Mouse (Mus musculus) embryonic facial prominence, embryonic 10.5 days (tissue): ENCODE data around the gene Bri3bp. TPM values are rescaled to one million over a fixed set of nuclear protein-coding genes. Genes with fewer than 3 reads are reported as not detected.
A peak's percentile ranks its signal among the peaks of the same experiment; 100 is the strongest.
"Not testable (repeated sequence)": the region's sequence is repeated elsewhere in the genome, so short reads cannot be mapped to it uniquely, and the experiment has no call there.

Experiments
- DNase-seq: peaks from one replicate; pipeline ENCODE4 v3.0.0-alpha.2; 2017; ENCODE audit warnings: low spot score
- H3K27ac ChIP-seq: fragments of 300-500 bp; sonication (generic); replicated peaks from 2 replicates; pipeline ENCODE4 v1.5.1; 2016; ENCODE audit warnings: mild to moderate bottlenecking
- H3K27me3 ChIP-seq: fragments of 300-500 bp; sonication (generic); replicated peaks from 2 replicates; pipeline ENCODE4 v1.6.1; 2016; ENCODE audit warnings: low read depth, mild to moderate bottlenecking; ENCODE audit not compliant: poor library complexity, severe bottlenecking
- H3K36me3 ChIP-seq: fragments of 300-500 bp; sonication (generic); replicated peaks from 2 replicates; pipeline ENCODE4 v1.6.1; 2016; ENCODE audit warnings: mild to moderate bottlenecking, moderate library complexity
- H3K4me1 ChIP-seq: fragments of 300-500 bp; sonication (generic); 2 replicates; pipeline ENCODE4 v1.6.1; 2016
- H3K4me3 ChIP-seq: fragments of 300-500 bp; sonication (generic); 2 replicates; pipeline ENCODE4 v1.5.1; 2016; ENCODE audit warnings: mild to moderate bottlenecking, moderate library complexity
- H3K9me3 ChIP-seq: fragments of 300-500 bp; sonication (generic); 2 replicates; pipeline ENCODE4 v1.6.1; 2016; ENCODE audit warnings: mild to moderate bottlenecking
- WGBS: fragments of 180-500 bp; shearing (Covaris S2); methylation state at CpG from one replicate; pipeline ENCODE4 v1.1.7; 2016; 5-methylcytosine and 5-hydroxymethylcytosine counted together
- polyA plus RNA-seq: library from polyadenylated mRNA; unstranded; fragments of >200 nt; fragmentation: Nextera tagmentation; extraction: Ambion mirVana; gene quantifications from 2 replicates; pipeline ENCODE4 v1.2.1, GENCODE M21; 2016

The Bri3bp gene
- polyA plus RNA-seq, 1 experiment from 2014 or later, result 50.9 TPM

DNA sequence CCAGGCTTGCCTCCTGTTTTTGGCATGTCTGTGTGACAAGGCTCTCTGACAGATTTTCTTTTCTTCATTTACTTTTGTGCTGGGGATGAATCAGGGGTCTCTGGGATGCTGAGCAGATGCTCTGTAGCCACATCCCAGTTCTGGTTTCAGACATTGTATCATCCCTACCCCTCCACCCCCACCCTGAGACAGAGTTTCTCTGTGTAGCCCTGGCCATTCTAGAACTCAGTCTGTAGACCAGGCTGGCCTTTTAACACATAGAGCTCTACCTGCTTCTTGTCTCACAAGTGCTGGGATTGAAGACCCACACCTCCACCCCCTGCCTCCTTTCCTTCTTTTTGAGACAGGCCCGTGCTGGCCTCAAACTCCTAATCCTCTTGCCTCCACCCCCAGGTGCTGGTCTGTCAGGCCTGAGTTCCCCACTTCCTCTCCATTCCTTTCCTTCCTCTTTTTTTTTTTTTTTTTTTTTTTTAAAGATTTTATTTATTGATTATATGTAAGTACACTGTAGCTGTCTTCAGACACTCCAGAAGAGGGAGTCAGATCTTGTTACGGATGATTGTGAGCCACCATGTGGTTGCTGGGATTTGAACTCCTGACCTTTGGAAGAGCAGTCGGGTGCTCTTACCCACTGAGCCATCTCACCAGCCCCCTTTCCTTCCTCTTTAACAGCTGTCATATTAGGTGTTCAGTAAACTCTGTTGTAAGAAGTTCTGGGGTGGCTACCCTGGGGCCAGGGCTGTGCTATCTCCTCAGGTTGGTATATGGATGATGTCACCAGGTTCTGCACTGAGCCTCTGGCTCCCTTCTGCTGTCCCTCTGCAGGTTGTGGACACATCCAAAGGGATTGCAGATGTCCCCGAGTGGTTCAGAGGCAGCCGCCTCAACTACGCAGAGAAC is 42.6 kb downstream of the Bri3bp start:
- 77% methylated on average over 6 of the region's 6 CpGs for WGBS
- Histone ChIP-seq H3K27ac (no peak overlapping the region), H3K4me1 (peaks cover 25% of the 10 kb centered on the region), H3K4me3 (no peak overlapping the region), H3K27me3 (no peaks in the 10 kb centered on the region), H3K9me3 (no peaks in the 10 kb centered on the region), H3K36me3 (peaks cover 86% of the 10 kb centered on the region)
- DNase-seq, result no peak

DNA sequence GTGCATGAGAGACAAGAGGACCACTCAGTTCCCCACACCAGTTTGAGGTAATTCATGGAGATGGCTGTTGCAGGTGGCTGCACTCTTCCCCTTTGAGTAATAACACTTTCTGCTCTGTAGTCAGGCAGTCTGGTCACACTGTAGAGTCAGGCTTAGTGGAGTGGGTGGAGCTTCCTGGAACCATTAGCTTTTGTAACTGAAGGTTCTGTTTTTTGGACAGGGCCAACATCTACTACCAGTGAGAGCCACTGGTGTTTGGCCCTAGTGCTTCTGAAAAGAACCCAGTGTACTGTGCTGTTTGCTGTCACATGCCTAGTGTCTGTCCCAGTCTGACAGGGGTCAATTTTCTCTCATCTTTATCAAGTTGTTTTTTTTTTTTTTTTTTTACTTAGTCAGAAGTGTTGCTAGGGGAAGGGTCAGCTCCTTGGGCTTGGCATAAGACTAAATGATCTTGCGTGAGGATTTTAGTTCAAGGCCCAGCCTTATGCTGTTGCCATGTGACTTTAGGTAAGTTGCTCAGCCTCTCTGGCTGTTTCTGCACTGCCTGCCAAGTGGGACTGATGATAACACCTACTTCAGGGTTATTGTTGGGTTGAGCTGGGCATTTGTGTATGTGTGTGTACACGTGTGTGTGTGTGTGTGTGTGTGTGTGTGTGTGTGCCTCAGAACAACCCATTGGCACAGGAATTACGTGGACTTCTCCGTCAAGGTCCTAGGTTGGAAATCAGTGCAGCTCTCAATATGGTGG is 43.8 kb downstream of the Bri3bp start:
- no peak overlapping the region for H3K27ac ChIP-seq
- DNase-seq, result no peak
- no peaks in the 10 kb centered on the region for H3K27me3 ChIP-seq
- H3K4me3 ChIP-seq, result no peak overlapping the region
- H3K36me3 ChIP-seq, result peaks cover 87% of the 10 kb centered on the region
- peaks cover 20% of the 10 kb centered on the region for H3K4me1 ChIP-seq
- no peaks in the 10 kb centered on the region for H3K9me3 ChIP-seq
- WGBS, result 92% methylated on average over 4 of the region's 4 CpGs

DNA sequence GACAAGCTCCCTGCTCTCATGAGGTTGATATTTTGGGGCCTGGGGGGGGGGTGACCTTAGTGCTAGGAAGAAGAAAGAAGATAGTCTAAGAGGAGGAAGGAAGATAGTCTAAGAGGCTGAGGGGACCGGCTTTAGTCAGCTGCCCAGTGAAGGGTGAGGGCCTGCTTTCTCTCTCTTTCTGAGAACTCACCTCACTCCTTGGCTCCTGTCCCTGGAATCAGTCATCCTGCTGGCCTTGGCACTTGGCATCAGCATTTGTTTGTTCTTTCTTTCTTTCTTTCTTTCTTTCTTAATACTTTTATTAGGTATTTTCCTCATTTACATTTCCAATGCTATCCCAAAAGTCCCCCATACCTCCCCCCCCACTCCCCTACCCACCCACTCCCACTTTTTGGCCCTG is 44.7 kb downstream of the Bri3bp start:
- Histone ChIP-seq H3K4me1 (peaks cover 13% of the 10 kb centered on the region), H3K4me3 (no peak overlapping the region), H3K27ac (no peak overlapping the region), H3K27me3 (no peaks in the 10 kb centered on the region), H3K36me3 (peaks cover 87% of the 10 kb centered on the region), H3K9me3 (no peaks in the 10 kb centered on the region)
- no peak for DNase-seq
- 92% methylated on average over 1 of the region's 1 CpGs for WGBS

GRCm38 (mm10) chr5:125487375-125488115 is 46.2 kb downstream of the Bri3bp start:
- no peak for DNase-seq
- Histone ChIP-seq H3K27me3 (no peaks in the 10 kb centered on the region), H3K4me1 (peaks cover 13% of the 10 kb centered on the region), H3K36me3 (peaks cover 88% of the 10 kb centered on the region), H3K27ac (peak overlapping the region; percentile 55), H3K4me3 (no peak overlapping the region), H3K9me3 (no peaks in the 10 kb centered on the region)
- WGBS, result 75% methylated on average over 11 of the region's 11 CpGs

DNA sequence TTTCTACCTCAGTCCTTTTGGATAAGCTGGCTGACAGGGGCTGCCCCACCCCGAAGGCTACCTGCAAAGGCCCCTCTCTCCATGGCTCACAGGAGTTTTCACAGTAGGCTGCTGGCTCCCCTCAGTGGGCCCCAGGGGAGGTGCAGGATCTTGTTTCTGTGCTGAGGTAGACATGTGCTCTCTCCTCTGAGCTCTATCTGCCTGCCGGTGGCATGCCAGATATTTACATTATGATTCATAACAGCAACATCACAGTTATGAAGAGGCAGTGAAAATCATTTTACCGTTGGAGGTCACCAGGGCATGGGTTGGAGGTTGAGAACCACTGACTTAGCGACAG is 46.7 kb downstream of the Bri3bp start:
- peaks cover 13% of the 10 kb centered on the region for H3K4me1 ChIP-seq
- H3K36me3 ChIP-seq, result peaks cover 88% of the 10 kb centered on the region
- no peak overlapping the region for H3K27ac ChIP-seq
- no peaks in the 10 kb centered on the region for H3K27me3 ChIP-seq
- peak; percentile 34 for DNase-seq
- H3K4me3 ChIP-seq, result no peak overlapping the region
- 75% methylated on average over 4 of the region's 4 CpGs for WGBS
- no peaks in the 10 kb centered on the region for H3K9me3 ChIP-seq

DNA sequence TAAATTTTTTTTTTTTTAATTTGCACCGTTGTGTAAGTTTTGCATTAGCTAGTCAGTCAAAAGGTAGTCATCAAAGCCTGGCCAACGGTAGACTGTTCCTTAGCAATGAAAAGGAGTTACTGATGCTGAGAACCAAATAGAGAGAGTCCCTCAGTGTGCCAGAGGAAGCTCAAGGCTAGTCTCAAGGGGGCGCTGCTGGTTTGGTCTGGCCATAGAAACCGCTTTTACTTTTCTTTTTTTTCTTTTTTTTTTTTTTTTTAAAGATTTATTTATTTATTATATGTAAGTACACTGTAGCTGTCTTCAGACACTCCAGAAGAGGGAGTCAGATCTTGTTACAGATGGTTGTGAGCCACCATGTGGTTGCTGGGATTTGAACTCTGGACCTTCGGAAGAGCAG is 47.6 kb downstream of the Bri3bp start:
- not testable (repeated sequence) for H3K27ac ChIP-seq, DNase-seq, H3K4me3 ChIP-seq, H3K27me3 ChIP-seq, H3K9me3 ChIP-seq
- 90% methylated on average over 5 of the region's 5 CpGs for WGBS
- H3K4me1 ChIP-seq, result peaks cover 13% of the 10 kb centered on the region
- H3K36me3 ChIP-seq, result peaks cover 83% of the 10 kb centered on the region

GRCm38 (mm10) chr5:125491107-125491506 is 49.7 kb downstream of the Bri3bp start:
- WGBS, result 91% methylated on average over 10 of the region's 10 CpGs
- Histone ChIP-seq H3K4me3 (no peak overlapping the region), H3K36me3 (peaks cover 85% of the 10 kb centered on the region), H3K9me3 (no peaks in the 10 kb centered on the region), H3K27me3 (no peaks in the 10 kb centered on the region), H3K27ac (no peak overlapping the region), H3K4me1 (peaks cover 13% of the 10 kb centered on the region)
- no peak for DNase-seq

GRCm38 (mm10) chr5:125492379-125493092 is 51.2 kb downstream of the Bri3bp start:
- no peaks in the 10 kb centered on the region for H3K27me3 ChIP-seq
- no peak overlapping the region for H3K27ac ChIP-seq
- DNase-seq, result no peak
- H3K4me1 ChIP-seq, result peaks cover 8% of the 10 kb centered on the region; the same call in 1 of the 2 replicates
- H3K9me3 ChIP-seq, result no peaks in the 10 kb centered on the region
- WGBS, result 61% methylated on average over 17 of the region's 17 CpGs
- H3K36me3 ChIP-seq, result peaks cover 76% of the 10 kb centered on the region
- H3K4me3 ChIP-seq, result no peak overlapping the region

- Histone ChIP-seq H3K4me3 (no peak overlapping the region), H3K27ac (no peak overlapping the region), H3K9me3 (no peaks in the 10 kb centered on the region), H3K4me1 (peaks cover 6% of the 10 kb centered on the region; the same call in 1 of the 2 replicates), H3K27me3 (no peaks in the 10 kb centered on the region), H3K36me3 (peaks cover 70% of the 10 kb centered on the region)
- DNase-seq, result no peak
- WGBS, result 55% methylated on average over 5 of the region's 5 CpGs
These were observed 51.7 kb downstream of the Bri3bp start for GRCm38 (mm10) chr5:125493093-125493423.

DNA sequence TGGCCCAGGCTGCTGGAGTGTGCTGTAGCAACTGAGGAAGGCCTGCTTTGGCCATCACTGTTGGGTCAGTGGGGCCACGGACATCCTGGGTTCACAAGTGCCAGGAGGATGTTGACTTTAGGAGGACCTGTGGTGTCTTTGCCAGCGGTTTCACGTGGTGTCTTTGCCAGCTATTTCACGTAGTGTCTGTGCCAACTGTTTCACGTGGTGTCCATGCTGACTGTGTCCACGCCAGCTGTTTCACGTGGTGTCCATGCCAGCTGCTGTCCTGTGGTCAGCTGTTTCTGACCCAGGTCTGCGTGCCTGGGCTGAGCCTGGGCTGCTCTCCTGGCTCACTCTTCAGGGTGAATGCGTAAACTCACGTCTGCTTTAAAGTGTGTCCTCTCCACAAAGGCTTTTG is 54.3 kb downstream of the Bri3bp start:
- DNase-seq, result no peak
- Histone ChIP-seq H3K9me3 (no peaks in the 10 kb centered on the region), H3K4me3 (no peak overlapping the region), H3K27me3 (no peaks in the 10 kb centered on the region), H3K27ac (no peak overlapping the region), H3K36me3 (peaks cover 68% of the 10 kb centered on the region), H3K4me1 (peaks cover 3% of the 10 kb centered on the region; the same call in 1 of the 2 replicates)
- WGBS, result 93% methylated on average over 10 of the region's 10 CpGs

- Histone ChIP-seq H3K27ac (no peak overlapping the region), H3K4me3 (no peak overlapping the region), H3K4me1 (peaks cover 7% of the 10 kb centered on the region; the same call in 1 of the 2 replicates), H3K36me3 (peaks cover 63% of the 10 kb centered on the region), H3K9me3 (no peaks in the 10 kb centered on the region), H3K27me3 (no peaks in the 10 kb centered on the region)
- WGBS, result 66% methylated on average over 12 of the region's 12 CpGs
- peak; percentile 68 for DNase-seq
These were observed 56.6 kb downstream of the Bri3bp start for GRCm38 (mm10) chr5:125497821-125498600.
